Mouse (Mus musculus) embryonic facial prominence, embryonic 11.5 days (tissue): ENCODE results near the gene Exosc5. TPM values are rescaled to one million over a fixed set of nuclear protein-coding genes. Genes with fewer than 3 reads are reported as not detected.
A peak's percentile ranks its signal among the peaks of the same experiment; 100 is the strongest.

Source experiments
- ATAC-seq: fragments of 200-750 bp; cut with Nextera tagmentation; replicated peaks from 2 replicates; pipeline ENCODE4 v1.8.0; 2017; ENCODE audit warnings: low read depth; ENCODE audit not compliant: insufficient number of reproducible peaks, low FRiP score, low TSS enrichment
- DNase-seq: peaks from one replicate; pipeline ENCODE4 v3.0.0-alpha.2; 2015; ENCODE audit warnings: low spot score
- H3K27ac ChIP-seq: fragments of 300-500 bp; sonication (generic); replicated peaks from 2 replicates; pipeline ENCODE4 v1.5.1; 2014; ENCODE audit warnings: mild to moderate bottlenecking, low read depth, low read length, control low read depth
- H3K27me3 ChIP-seq: fragments of 300-500 bp; sonication (generic); 2 replicates; pipeline ENCODE4 v1.6.1; 2014; ENCODE audit warnings: mild to moderate bottlenecking, low read length, moderate library complexity, mixed read lengths; ENCODE audit not compliant: control insufficient read depth, insufficient read depth
- H3K36me3 ChIP-seq: fragments of 300-500 bp; sonication (generic); replicated peaks from 2 replicates; pipeline ENCODE4 v1.6.1; 2014; ENCODE audit warnings: low read depth, mild to moderate bottlenecking, low read length, moderate library complexity, mixed read lengths; ENCODE audit not compliant: control insufficient read depth, insufficient read depth
- H3K4me1 ChIP-seq: fragments of 300-500 bp; sonication (generic); 2 replicates; pipeline ENCODE4 v1.6.1; 2014; ENCODE audit warnings: low read length, mixed read lengths; ENCODE audit not compliant: control insufficient read depth, insufficient read depth
- H3K4me2 ChIP-seq: fragments of 300-500 bp; sonication (generic); 2 replicates; pipeline ENCODE4 v1.6.1; 2014; ENCODE audit warnings: low read depth, mild to moderate bottlenecking, control low read depth, low read length, moderate library complexity
- H3K4me3 ChIP-seq: fragments of 300-500 bp; sonication (generic); 2 replicates; pipeline ENCODE4 v1.5.1; 2014; ENCODE audit warnings: low read depth, low read length, control low read depth
- H3K9ac ChIP-seq: fragments of 300-500 bp; sonication (generic); replicated peaks from 2 replicates; pipeline ENCODE4 v1.6.1; 2014; ENCODE audit warnings: mild to moderate bottlenecking, control low read depth, low read length
- H3K9me3 ChIP-seq: fragments of 300-500 bp; sonication (generic); replicated peaks from 2 replicates; pipeline ENCODE4 v1.6.1; 2016; ENCODE audit warnings: mild to moderate bottlenecking, low read length, inconsistent platforms, mixed read lengths; ENCODE audit not compliant: control insufficient read depth
- WGBS: fragments of 180-500 bp; shearing (Covaris S2); extraction: QIAGEN DNeasy Blood & Tissue Kit; methylation state at CpG from one replicate; pipeline ENCODE4 v1.1.7; 2014; 5-methylcytosine and 5-hydroxymethylcytosine counted together
- polyA plus RNA-seq: library from polyadenylated mRNA; unstranded; fragments of >200 nt; fragmentation: Nextera tagmentation; extraction: Ambion mirVana; gene quantifications from 2 replicates; pipeline ENCODE4 v1.2.1, GENCODE M21; 2014

The Exosc5 gene
- polyA plus RNA-seq, 1 experiment from 2014 or later, result 63.1 TPM

GRCm38 (mm10) chr7:25714581-25714980 lies 55.6 kb downstream of the Exosc5 start:
- H3K36me3 ChIP-seq, result peaks cover 18% of the 10 kb centered on the region
- DNase-seq, result no peak
- H3K27ac ChIP-seq, result no peak overlapping the region
- H3K27me3 ChIP-seq, result no peaks in the 10 kb centered on the region
- no peak overlapping the region for H3K4me2 ChIP-seq
- no peaks in the 10 kb centered on the region for H3K9me3 ChIP-seq
- H3K4me3 ChIP-seq, result no peak overlapping the region
- H3K4me1 ChIP-seq, result peaks cover 17% of the 10 kb centered on the region
- no peak for ATAC-seq
- no peak overlapping the region for H3K9ac ChIP-seq
- WGBS, result 91% methylated on average over 8 of the region's 8 CpGs

GRCm38 (mm10) chr7:25715731-25716271 lies 56.8 kb downstream of the Exosc5 start:
- H3K4me1 ChIP-seq, result peaks cover 10% of the 10 kb centered on the region
- no peak overlapping the region for H3K4me2 ChIP-seq
- H3K9ac ChIP-seq, result no peak overlapping the region
- H3K27me3 ChIP-seq, result no peaks in the 10 kb centered on the region
- no peak overlapping the region for H3K4me3 ChIP-seq
- WGBS, result 95% methylated on average over 22 of the region's 22 CpGs
- H3K27ac ChIP-seq, result no peak overlapping the region
- no peaks in the 10 kb centered on the region for H3K9me3 ChIP-seq
- no peak for DNase-seq
- H3K36me3 ChIP-seq, result peaks cover 18% of the 10 kb centered on the region
- no peak for ATAC-seq

- no peak for DNase-seq
- Histone ChIP-seq H3K27me3 (no peaks in the 10 kb centered on the region), H3K9me3 (no peaks in the 10 kb centered on the region), H3K4me2 (no peak overlapping the region), H3K4me3 (no peak overlapping the region), H3K36me3 (peaks cover 21% of the 10 kb centered on the region), H3K9ac (no peak overlapping the region), H3K27ac (no peak overlapping the region), H3K4me1 (peaks cover under 1% of the 10 kb centered on the region; the same call in 1 of the 2 replicates)
- 90% methylated on average over 3 of the region's 3 CpGs for WGBS
- no peak for ATAC-seq
Observed at GRCm38 (mm10) chr7:25717478-25717877, 58.5 kb downstream of the Exosc5 start.

GRCm38 (mm10) chr7:25718788-25719417 lies 59.9 kb downstream of the Exosc5 start, which contains the start of gene Ccdc97:
Gene Ccdc97, minus strand, starts transcription at chr7:25719088.
- ATAC-seq (peak; percentile 71), DNase-seq (peak; percentile 96)
- Histone ChIP-seq H3K27me3 (no peaks in the 10 kb centered on the region), H3K4me2 (peak within 1 kb of the TSS; percentile 76), H3K9ac (peak within 1 kb of the TSS; percentile 76), H3K27ac (peak within 1 kb of the TSS; percentile 56; the same call in 1 of the 2 replicates), H3K4me3 (peak within 1 kb of the TSS; percentile 70), H3K4me1 (no peaks in the 10 kb centered on the region), H3K9me3 (no peaks in the 10 kb centered on the region), H3K36me3 (peaks cover 30% of the 10 kb centered on the region)
- 5% methylated on average over 32 of the region's 32 CpGs for WGBS

GRCm38 (mm10) chr7:25719761-25720610 lies 61.0 kb downstream of the Exosc5 start:
- Histone ChIP-seq H3K4me3 (no peak overlapping the region), H3K4me2 (no peak overlapping the region), H3K27me3 (no peaks in the 10 kb centered on the region), H3K9me3 (no peaks in the 10 kb centered on the region), H3K27ac (no peak overlapping the region), H3K9ac (no peak overlapping the region), H3K4me1 (no peaks in the 10 kb centered on the region), H3K36me3 (peaks cover 31% of the 10 kb centered on the region)
- WGBS, result 60% methylated on average over 10 of the region's 10 CpGs
- ATAC-seq (peak; percentile 46; the same call in 1 of the 2 replicates), DNase-seq (peak; percentile 81)

- Histone ChIP-seq H3K9ac (no peak overlapping the region), H3K27ac (no peak overlapping the region), H3K4me1 (no peaks in the 10 kb centered on the region), H3K4me3 (no peak overlapping the region), H3K4me2 (no peak overlapping the region), H3K36me3 (peaks cover 29% of the 10 kb centered on the region), H3K27me3 (no peaks in the 10 kb centered on the region), H3K9me3 (no peaks in the 10 kb centered on the region)
- WGBS, result 91% methylated on average over 5 of the region's 5 CpGs
- ATAC-seq (no peak), DNase-seq (no peak)
Observed at GRCm38 (mm10) chr7:25720760-25721159, 61.8 kb downstream of the Exosc5 start.
